Mouse (Mus musculus): ENCODE measurements around the gene Mtus2.

Mtus2 gene

DNA sequence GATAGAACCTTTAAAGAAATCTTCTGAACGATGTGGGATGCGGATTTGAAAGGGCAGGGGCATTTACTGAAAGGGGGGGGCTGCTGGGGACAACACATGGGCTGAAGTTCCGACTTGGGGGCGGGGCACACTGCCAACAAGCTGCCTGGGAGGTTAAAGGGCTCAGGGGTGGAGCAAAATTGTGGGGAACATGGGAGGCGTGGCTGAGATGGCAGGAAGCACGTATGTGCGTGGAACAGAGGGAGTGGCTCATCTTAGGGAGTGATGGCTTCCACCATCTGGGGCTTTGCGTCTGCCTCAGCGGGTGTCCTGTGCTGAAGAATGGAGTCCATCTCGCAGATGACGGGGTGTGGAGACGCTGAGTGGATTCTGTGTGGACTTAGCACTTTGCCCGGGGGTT is 70.9 kb downstream of the Mtus2 start:
- 72% methylated on average over 13 of the region's 13 CpGs for WGBS

DNA sequence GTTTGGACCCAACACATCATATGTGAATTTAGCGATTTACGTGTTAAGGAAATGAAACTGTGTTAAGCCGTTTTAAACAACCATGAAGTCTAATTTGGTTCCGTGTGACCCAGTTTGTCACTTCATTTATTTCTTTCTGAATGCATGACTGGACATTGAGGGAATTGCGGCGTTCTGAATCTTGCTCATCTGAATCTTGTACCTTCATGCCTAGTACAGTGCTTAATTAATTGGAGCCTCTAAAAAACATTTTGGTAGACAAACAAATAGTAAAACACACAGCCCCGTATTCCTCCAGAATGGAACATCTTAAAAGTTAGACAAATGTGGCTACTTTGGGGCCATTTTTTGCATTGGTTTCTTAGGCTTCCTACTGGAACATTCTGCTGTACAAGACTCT is 84.5 kb downstream of the Mtus2 start:
- WGBS = 83% methylated on average over 7 of the region's 7 CpGs

DNA sequence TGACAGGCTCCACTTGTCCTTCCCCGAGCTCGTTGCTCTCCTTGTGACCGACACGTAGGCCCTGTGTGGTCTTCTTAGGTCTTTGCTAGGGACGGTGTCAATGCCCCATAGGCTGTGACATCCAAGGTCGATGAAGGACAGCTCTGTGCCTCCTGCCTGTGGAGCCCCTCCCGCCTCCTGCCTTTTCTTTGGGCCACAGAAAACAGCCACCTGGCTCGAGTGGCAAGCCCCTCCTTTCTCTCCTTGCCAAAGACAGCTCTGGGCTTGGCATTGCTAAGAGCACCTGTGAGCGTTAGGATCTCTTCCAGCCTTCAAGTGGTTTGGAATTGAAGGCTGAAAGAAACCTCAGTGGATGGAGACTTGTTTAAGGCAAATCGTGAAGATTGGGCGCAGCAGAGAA is 91.1 kb downstream of the Mtus2 start:
- WGBS = 85% methylated on average over 11 of the region's 11 CpGs

DNA sequence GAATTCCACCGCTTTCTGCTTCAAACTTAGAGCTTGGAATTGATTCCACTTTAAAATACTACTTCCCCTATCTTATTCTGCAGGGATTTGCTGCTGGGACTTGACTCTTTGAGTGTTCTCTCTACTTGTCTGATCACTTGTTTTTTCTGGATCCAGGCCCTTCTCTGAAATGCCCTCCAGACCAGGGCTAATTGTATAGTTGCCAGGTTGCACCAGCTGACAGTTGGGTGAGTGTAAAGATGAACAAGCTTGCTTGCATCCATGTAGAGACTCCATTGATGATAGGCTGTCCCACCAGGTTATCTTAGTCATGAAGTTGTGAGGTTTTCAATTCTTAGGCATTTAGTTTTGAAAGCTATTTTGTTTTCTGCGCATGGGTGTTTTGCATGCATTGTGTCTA is 92.2 kb downstream of the Mtus2 start:
- WGBS = 92% methylated on average over 2 of the region's 2 CpGs

DNA sequence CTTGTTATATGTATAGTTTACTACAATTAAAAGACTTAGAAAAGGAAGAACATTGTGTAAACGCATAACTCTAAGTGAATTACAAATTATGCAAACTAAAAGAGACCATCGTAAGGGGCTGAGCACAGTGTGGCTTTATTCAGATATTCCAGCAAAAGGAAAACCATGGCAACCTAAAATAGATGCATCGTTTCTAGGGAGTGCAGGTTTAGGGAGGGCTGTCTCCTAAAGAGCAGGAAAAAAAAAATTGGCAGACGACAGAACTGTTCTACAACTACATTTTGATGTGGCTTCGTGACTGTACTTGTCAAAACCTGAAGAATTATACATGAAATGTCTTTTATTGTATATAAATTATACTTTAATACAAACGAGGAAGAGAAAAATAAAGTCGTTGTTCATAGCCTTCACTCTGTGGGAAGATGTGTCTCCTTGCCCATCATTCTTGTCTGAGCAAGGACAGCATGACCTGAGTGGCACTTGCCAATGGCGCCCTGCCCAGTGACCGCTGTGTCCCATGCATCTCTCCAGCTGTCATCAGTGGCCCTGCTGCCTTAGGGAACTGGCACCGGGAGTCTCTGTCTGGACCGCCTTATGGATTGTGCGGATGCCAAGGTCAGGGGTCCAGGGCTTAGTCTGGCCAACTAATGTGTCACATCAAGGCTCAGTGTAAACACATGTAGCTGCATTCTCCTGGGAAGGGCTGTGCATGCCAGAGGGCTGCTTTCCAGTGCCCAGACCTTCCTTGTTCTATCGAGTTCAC is 95.9 kb downstream of the Mtus2 start:
- 37% methylated on average over 13 of the region's 13 CpGs for WGBS

DNA sequence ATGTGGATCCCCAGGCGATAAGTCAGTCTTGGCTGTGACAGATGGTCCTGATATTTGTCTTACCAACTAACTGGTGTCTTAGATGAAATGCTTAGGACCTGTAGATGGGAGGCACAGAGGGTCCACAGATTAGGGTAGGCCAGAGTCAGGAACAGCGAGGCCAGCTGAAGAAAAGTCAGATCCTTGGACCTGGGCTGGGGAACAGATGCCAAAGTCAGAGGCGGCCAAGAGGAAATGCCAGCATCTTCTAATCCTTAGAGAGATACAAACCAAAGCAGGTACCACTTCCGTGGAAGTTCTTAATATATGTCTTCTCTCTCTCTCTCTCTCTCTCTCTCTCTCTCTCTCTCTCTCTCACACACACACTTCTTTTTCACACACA is 96.5 kb downstream of the Mtus2 start:
- WGBS = 57% methylated on average over 4 of the region's 4 CpGs

DNA sequence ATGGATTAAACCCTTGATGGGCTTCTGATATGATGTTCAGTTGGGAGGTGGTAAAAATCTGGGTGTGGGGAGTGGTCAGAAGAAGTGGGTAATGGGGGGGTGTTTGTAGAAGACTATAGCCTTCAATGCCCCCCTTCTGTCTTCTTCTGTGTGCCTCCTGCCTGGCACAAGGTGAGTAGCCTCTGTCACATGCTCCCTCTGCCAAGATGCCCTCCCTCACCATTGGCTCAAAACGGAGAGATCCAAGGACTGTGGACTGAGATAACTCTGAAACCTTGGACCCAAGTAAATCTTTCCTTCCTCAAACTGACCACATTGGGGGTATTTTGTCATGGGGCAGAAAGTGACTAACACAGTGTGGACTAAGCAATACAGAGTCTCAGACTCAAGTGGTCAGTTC is 99.7 kb downstream of the Mtus2 start:
- 81% methylated on average over 1 of the region's 1 CpGs for WGBS

DNA sequence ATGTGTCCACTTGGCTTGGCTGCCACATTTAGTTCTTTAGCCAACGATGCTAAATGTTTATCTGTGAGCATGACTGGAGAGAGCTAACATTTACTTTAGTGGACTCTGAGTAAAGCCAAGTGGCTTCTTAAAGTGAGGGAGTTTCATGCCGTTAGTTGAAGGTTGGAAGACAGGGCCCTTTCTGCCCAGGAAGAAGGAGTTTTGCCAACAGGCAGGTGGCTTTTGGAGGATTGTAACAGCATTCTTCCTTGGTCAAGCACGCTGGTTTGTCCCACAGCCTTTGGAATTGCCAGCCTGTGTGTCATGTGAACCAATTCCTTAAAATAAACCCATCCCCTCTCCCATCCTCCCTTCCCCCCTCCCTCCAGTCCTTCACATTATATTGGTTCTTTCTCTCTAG is 100.3 kb downstream of the Mtus2 start:
- 82% methylated on average over 3 of the region's 3 CpGs for WGBS

DNA sequence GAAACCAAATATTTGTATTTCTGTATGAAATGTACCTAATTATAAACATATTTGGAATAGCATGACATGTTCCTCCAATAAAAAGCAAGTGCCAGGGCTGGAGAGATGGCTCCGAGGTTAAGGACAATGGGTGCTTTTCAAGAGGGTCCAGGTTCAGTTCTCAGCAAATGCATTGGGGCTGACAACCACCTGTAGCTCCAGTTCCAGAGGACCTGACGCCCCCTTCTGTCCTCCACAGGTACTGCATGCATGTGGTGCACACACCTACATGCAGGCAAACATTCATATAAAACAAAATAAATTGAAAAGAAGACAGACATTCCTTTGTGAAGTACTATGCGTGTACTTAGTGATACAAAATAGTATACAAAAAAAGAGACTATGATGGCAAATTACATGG is 102.2 kb downstream of the Mtus2 start:
- WGBS = 65% methylated on average over 3 of the region's 3 CpGs

DNA sequence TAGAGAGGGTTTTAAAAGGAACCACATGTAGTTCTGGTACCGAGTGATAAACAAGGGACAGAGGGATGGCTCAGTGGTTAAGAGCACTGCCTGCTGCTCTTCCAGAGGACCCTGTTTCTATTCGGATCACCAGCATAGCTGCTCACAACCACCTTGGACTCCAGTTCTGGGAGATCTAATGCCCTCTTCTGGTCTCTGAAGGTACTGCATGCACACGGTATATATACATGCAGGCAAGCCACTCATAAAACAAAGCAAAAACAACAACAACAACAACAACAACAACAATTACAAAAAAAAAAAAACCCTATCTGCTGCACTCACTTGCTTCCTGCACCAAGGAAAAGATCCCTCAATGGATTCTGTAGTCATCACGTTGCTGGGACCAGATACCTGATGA is 104.7 kb downstream of the Mtus2 start:
- 89% methylated on average over 4 of the region's 4 CpGs for WGBS

DNA sequence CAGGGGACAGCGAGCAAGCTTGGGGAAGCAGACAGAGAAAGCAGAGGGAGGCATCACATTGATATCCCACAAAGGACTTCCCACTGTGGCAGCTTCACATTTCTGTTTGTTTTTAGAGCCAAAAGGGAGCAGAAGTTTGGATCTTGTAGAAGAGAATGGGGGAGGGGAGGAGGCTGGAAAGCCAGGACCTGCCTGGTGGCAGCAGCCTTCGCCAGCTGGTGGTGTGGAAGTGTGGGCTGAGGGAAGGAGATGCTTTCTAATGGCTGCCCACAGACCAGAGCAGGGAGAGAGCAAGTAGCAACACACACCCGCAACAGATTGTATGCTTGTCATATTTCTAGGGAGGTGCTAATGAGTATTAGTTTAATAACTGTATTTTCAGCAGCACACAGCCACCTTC is 106.6 kb downstream of the Mtus2 start:
- 64% methylated on average over 3 of the region's 3 CpGs for WGBS

DNA sequence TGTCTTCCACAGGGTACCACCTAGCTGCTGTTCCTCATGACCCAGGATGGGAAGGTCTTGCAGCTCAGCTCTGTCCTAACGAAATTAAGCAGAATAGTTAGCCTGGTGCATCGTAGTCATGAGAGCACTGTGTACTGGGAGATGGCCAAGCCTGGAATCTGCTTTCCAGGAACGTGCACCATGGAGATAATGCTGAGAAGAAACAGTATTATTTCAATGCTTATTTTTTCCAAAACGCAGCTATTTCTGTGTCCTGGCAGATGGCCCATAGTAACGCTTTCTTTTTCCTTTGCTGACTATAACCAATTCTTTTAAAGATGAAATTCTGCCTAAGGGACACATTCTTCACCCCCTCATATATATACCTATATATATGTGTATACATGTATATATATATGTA is 108.1 kb downstream of the Mtus2 start:
- 49% methylated on average over 5 of the region's 5 CpGs for WGBS

DNA sequence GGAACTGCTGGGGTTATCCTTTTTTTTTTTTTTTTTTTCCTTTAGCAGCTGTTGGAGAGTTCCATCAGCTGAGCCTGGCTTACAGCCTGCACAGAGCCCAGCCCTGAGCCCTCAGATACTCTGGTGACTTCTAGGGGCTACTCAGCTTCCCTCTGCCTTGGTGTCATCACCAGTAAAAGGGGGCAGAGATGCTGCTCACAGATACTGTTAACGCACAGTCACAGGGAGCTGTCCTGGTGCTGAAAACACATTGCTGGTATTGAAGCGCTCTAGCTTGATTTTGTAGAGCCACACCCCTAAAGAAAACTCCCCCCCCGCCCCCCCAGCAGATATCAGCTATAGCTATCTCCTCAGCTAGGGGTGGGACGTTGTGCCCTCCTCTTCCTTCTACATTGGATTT is 112.8 kb downstream of the Mtus2 start:
- WGBS = 42% methylated on average over 4 of the region's 4 CpGs

DNA sequence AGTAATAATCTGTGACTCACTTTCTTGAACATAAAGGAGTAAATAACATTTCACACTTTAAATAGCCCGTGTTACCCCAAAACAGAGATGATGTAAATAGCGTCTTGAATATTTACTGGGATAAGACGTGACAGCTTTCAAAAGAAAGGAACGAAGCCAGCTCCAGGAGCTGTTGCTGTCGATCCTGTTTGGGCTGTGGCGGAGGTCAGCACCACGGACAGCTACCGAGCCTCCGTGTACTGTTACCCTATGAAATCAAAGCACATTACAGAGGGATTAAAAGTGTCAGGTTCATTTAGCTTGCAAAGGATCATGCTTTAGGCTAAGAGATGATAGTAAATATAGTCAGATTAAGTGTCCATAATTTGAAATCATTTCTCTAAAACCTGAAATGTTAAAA is 114.7 kb downstream of the Mtus2 start:
- 39% methylated on average over 9 of the region's 9 CpGs for WGBS

DNA sequence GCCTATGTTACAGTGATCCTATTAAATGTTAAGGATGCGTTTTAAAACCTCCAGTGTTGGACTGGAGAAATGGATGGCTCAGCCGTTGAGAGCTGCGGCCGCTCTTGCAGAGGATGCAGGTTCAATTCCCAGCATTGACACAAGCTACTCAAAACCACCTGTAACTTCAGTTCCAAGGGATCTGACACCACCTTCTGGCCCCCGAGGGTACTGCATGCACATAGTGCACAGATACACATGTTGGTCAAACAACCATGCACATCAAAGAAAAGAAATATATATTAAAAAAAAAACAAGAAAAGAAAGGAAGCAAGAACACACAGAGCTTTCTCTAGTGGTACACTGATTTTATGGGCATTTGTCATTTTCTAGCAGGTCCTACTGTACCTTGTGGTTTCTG is 116.3 kb downstream of the Mtus2 start:
- 90% methylated on average over 5 of the region's 5 CpGs for WGBS

DNA sequence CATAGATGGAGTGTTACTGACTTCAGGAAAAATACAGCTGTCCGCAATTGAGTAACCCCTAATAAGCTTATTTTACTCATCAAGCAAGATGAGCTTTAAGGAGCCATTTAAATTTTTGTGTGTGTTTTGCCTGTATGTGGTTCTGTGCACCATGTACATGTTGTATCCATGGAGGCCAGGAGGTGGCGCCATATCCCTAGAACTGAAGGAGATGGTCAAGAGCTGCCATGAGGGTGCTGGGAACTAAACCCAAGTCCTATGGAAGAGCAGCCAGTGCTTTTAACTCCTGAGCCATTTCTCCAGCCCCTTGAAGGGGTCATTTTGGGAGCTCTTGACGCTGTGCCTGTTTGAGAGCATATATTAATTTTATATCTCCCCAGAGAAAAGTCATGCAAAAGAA is 122.6 kb downstream of the Mtus2 start:
- 81% methylated on average over 3 of the region's 3 CpGs for WGBS

DNA sequence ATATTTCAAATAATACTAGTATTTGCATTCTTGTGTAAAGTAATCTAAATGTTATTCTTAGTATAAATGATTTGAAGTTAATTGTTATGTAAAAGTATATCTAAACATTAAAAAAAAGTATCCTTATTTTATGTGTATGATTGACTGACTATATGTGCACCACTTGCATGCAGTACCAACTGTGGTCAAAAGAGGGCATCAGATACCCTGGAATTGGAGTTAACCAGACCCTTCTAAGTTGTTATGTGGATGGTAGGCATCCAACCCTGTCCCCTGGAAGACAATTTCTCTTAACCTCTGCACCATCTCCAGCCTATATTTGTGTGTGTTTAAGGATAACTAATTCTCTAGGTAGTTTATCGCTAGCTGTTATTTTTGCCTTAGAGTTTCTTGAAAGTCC is 126.4 kb downstream of the Mtus2 start:
- WGBS = 100% methylated on average over 1 of the region's 1 CpGs

DNA sequence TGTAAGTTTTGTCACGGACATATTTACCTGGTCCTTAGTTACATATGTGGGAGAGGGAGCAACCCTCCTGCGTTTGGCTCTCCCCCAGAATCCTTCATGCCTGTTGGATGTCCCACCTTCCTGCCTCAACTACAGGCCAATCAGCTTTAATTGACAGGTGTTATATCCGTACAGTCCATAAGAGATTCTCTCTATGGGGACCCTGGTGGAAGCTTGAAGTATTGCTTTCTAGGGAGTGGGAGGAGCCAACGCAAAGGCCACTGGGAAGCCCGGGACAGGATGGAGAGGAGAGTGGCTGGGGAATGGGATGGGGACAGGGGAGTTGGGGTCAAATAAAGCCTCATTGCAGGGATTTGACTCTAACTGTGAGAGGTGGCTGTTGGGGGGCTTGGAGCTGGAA is 127.6 kb downstream of the Mtus2 start:
- 89% methylated on average over 5 of the region's 5 CpGs for WGBS

DNA sequence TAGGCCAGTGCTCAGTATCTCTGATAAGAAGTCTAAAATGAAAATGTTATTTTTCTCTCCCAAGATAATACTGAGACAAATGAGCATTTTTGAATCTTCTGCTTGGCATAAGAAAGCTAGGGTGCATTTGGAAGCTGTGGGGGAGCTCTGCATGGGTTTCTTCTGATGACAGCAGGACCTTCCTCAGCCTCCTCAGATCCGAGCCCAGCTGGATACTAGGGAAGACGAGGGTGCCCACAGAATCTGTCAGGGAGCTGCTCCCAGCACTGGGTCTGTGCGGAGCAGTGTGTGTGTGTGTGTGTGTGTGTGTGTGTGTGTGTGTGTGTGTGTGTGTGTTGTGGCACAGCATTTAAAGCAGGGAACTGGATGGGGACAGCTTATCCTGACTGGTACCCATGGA is 130.7 kb downstream of the Mtus2 start:
- 36% methylated on average over 3 of the region's 3 CpGs for WGBS

DNA sequence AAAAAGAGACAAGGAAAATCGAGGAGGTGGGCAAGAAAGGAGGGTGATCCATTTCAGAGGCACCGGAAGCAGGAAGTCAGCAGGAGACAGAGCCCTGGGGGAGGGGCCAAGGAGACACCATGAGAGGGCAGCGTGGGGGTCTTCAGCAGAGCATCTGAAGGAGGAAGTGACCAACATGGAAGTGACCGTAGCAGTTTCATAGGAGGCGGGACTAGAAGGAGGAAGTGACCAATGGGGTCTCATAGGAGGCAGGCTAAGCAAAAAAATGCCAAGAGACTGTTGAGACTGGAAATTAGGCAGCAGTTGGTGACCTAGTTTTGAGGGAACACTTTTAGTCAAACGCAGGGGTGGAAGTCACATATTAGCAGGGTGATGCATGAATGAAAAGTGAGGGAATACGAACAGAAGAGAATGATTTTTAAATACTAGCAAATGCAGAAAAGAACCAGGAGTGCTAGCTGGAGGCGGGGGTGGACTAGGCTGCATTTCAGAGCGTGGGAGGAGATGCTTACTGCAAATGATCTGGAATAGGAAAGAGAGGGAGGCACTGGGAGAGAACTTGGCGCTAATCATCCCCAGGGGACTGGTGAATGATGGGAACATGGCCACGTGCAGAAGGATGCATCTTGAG is 133.2 kb downstream of the Mtus2 start:
- WGBS = 43% methylated on average over 11 of the region's 11 CpGs

DNA sequence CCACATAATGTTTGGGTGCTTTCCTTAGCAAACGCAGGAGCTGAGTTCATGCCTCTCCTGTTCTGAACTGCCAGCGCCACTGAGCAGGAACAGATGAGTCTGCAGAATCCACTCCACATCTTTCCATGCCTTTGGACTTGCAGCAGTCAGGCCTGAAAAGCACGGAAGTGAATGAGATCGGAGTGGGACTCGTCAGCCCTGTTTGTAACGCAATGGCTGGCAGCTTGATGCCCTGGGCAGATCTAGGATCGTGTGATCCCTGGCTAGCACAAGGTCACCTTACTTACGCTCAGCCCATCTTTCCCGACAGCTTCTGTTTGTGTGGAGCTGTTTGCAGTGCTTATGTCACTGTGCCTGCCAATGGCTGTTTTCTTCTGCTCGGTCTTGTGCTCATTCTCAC is 137.5 kb downstream of the Mtus2 start:
- 34% methylated on average over 10 of the region's 10 CpGs for WGBS

DNA sequence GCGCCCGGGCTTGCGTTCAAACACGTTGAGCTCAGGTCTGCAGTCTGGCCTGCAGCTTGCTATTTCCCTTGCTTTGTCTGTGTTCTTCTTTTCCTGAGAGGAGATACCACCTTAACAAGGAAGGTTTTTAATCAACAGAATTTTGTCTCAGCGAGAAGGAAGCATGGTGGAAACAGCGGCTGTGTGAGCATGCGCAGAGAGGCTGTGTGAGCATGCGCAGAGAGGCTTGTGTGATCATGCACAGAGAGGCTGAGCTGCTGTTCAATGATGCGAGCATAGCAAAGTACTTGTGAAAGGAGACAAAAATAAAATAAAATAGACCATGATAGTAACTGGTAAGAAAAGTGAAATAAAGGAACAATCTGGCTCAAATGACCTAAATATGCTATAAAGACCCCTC is 142.2 kb downstream of the Mtus2 start:
- WGBS = 89% methylated on average over 9 of the region's 9 CpGs

DNA sequence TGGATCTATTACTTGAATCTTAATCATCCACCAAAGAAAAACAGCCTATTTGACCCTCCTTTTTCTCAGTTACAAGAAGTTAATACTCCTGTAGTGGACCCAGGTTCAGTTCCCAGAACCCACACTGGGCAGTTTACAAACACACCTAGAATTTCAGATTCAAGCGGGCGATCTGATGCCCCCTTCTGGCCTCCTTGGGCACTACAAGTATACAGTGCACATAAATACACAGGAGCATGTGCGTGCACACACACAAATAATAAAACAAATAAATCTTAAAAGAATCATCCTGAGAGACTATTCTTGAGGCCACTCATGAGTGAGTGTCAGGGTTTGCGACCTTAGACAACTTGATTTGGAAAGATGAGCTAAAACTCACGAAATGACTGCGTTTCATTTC is 150.2 kb downstream of the Mtus2 start:
- 91% methylated on average over 6 of the region's 6 CpGs for WGBS

DNA sequence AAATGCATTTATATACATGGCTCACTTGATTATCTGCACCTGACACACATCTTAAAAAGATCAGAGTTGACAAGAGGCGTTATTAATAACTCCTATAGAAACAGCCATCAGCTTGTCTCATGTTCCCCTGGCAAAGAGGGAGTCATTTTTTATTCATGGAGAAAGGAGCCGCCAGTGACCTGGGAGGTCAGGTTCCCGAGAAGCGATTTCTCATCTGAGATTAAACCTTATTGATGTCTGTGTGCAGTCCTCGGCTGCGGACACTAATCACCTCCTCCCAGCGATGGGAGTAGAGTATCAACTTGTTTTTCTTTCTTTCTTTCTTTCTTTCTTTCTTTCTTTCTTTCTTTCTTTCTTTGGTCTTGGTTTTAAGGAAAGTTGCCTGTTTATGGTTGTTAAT is 150.8 kb downstream of the Mtus2 start:
- WGBS = 77% methylated on average over 7 of the region's 7 CpGs

Data from cerebral cortex, adult 2 months (tissue).